Mouse (Mus musculus) ES-E14 (cell line): Measurements from ENCODE around the gene Iqcf6.

Source experiments
- HCFC1 ChIP-seq: IDR thresholded peaks from 2 replicates; pipeline ENCODE4 v1.6.1; 2012; ENCODE audit warnings: low read length, inconsistent platforms, borderline replicate concordance; ENCODE audit not compliant: insufficient read depth
- MAFK ChIP-seq: IDR thresholded peaks from 2 replicates; pipeline ENCODE4 v1.6.1; 2014; ENCODE audit warnings: mild to moderate bottlenecking, low read depth, low read length, inconsistent platforms; ENCODE audit not compliant: insufficient read depth

DNA sequence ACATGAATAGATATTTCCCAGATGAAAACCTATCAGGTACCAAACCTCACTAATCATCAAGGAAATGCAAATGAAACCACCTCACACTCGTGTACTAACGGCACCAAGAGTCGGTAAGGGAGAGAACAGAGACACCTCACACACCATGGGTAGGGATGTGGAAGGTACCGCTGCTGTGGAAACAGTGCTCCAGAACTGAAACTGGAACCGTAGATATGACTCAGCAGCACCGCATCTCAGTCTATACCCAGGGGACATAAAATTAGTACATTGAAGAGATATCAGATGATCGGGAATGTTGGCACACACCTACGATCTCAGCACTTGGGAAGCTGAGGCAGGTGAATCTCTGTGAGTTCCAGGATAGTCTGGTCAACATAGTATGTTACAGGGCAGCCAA lies 11.8 kb downstream of the Iqcf6 start:
- TF ChIP-seq MAFK: no peak
- TF ChIP-seq HCFC1: no peak
